Mouse (Mus musculus): ENCODE results near the gene Nudt6. TPM values are rescaled to one million over a fixed set of nuclear protein-coding genes. Genes with fewer than 3 reads are reported as not detected.

Gene Nudt6
- polyA plus RNA-seq, 1 experiment from 2014 or later, result 10.0 TPM

Other genes with a start within 250 kb of the Nudt6 start
- gene Il21, start 187.6 kb downstream of the Nudt6 start, polyA plus RNA-seq (2016; fragmentation: Nextera tagmentation; extraction: Ambion mirVana), result not detected in 2 replicates
- 3.9 and 5.4 TPM in 2 replicates for gene Bbs12, start 107.7 kb downstream of the Nudt6 start, polyA plus RNA-seq (2016; fragmentation: Nextera tagmentation; extraction: Ambion mirVana)
- 0.95 and 2.1 TPM in 2 replicates for gene Cetn4, start 107.5 kb downstream of the Nudt6 start, polyA plus RNA-seq (2016; fragmentation: Nextera tagmentation; extraction: Ambion mirVana)
- gene Fgf2, start 71.9 kb downstream of the Nudt6 start, polyA plus RNA-seq (2016; fragmentation: Nextera tagmentation; extraction: Ambion mirVana), result 2.3 and 3.1 TPM in 2 replicates
- gene Spata5, start 315 bp downstream of the Nudt6 start, polyA plus RNA-seq (2016; fragmentation: Nextera tagmentation; extraction: Ambion mirVana), result 26.4 and 32.2 TPM in 2 replicates
- gene Spry1, start 219.7 kb upstream of the Nudt6 start, polyA plus RNA-seq (2016; fragmentation: Nextera tagmentation; extraction: Ambion mirVana), result 5.1 and 5.4 TPM in 2 replicates